Mouse (Mus musculus) ES-Bruce4 (cell line): ENCODE results near the gene Rere. TPM values are rescaled to one million over a fixed set of nuclear protein-coding genes. Genes with fewer than 3 reads are reported as not detected.
A peak's percentile ranks its signal among the peaks of the same experiment; 100 is the strongest.

ENCODE experiments used
- H3K27ac ChIP-seq: 2 replicates; pipeline ENCODE4 v1.5.1; 2012; ENCODE audit warnings: low read length, inconsistent platforms; ENCODE audit not compliant: insufficient read depth
- H3K27me3 ChIP-seq: 2 replicates; pipeline ENCODE4 v1.6.1; 2012; ENCODE audit warnings: mild to moderate bottlenecking, low read length, inconsistent platforms; ENCODE audit not compliant: control insufficient read depth, poor library complexity, insufficient read depth, severe bottlenecking
- H3K36me3 ChIP-seq: 2 replicates; pipeline ENCODE4 v1.6.1; 2012; ENCODE audit warnings: inconsistent platforms, mild to moderate bottlenecking, low read length, moderate library complexity; ENCODE audit not compliant: control insufficient read depth, poor library complexity, insufficient read depth, severe bottlenecking
- H3K4me1 ChIP-seq: one replicate; pipeline ENCODE4 v1.8.1; 2011; ENCODE audit warnings: low read length; ENCODE audit not compliant: control insufficient read depth, insufficient read depth
- H3K4me3 ChIP-seq: 2 replicates; pipeline ENCODE4 v1.5.1; 2011; ENCODE audit warnings: low read depth, mild to moderate bottlenecking, low read length
- H3K9ac ChIP-seq: 2 replicates; pipeline ENCODE4 v1.6.1; 2012; ENCODE audit warnings: low read depth, mild to moderate bottlenecking, inconsistent platforms; ENCODE audit not compliant: poor library complexity, severe bottlenecking
- H3K9me3 ChIP-seq: replicated peaks from 2 replicates; pipeline ENCODE4 v1.6.1; 2012; ENCODE audit warnings: mild to moderate bottlenecking, low read length, inconsistent platforms; ENCODE audit not compliant: control insufficient read depth, poor library complexity, insufficient read depth, severe bottlenecking
- CTCF ChIP-seq: IDR thresholded peaks from one replicate; pipeline ENCODE4 v1.8.1; 2011; ENCODE audit warnings: low read depth, low read length
- EP300 ChIP-seq: IDR thresholded peaks from 2 replicates; pipeline ENCODE4 v1.6.1; 2011; ENCODE audit warnings: low read depth, low read length; ENCODE audit not compliant: insufficient read depth
- POLR2A ChIP-seq: IDR thresholded peaks from one replicate; pipeline ENCODE4 v1.8.1; 2011; ENCODE audit warnings: low read length; ENCODE audit not compliant: insufficient read depth
- polyA plus RNA-seq: library from polyadenylated mRNA; stranded (reverse); fragments of >200 nt; gene quantifications from 2 replicates; pipeline ENCODE4 v1.2.4, GENCODE M21; 2011; ENCODE audit warnings: low read depth; ENCODE audit not compliant: missing spikeins, insufficient read depth, insufficient read length

Gene Rere
- polyA plus RNA-seq, 1 experiment = 77.3 TPM

DNA sequence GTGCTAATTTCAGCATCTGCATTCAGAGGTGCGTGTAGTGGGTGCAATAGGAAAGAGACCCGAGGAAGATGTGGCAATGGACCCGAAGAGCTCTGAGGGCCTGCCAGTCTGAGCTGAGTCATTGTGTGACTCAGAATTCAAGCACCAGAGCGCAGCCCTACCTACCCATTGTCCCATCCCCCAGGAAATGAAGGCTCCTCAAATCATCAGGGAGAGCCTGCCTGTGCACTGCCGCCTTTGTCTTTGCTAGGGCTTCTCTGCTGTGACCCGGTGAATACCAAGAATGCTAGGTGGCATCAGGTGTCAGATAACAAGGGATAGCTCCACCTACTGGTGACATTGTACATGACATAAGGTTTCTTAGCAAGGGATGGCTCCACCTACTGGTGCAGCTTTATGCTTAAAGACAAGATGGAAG is 41.5 kb upstream of the Rere start:
- peak overlapping the region; percentile 81 for H3K9ac ChIP-seq
- H3K36me3 ChIP-seq = peaks cover 60% of the 10 kb centered on the region
- peak overlapping the region; percentile 96 for H3K4me3 ChIP-seq
- H3K27me3 ChIP-seq = no peaks in the 10 kb centered on the region
- no peaks in the 10 kb centered on the region for H3K9me3 ChIP-seq
- peak; percentile 86 for TF ChIP-seq EP300
- TF ChIP-seq CTCF = peak; percentile 39
- peak; percentile 84 for TF ChIP-seq POLR2A
- peak overlapping the region; percentile 77 for H3K27ac ChIP-seq
- H3K4me1 ChIP-seq = peaks cover 6% of the 10 kb centered on the region

DNA sequence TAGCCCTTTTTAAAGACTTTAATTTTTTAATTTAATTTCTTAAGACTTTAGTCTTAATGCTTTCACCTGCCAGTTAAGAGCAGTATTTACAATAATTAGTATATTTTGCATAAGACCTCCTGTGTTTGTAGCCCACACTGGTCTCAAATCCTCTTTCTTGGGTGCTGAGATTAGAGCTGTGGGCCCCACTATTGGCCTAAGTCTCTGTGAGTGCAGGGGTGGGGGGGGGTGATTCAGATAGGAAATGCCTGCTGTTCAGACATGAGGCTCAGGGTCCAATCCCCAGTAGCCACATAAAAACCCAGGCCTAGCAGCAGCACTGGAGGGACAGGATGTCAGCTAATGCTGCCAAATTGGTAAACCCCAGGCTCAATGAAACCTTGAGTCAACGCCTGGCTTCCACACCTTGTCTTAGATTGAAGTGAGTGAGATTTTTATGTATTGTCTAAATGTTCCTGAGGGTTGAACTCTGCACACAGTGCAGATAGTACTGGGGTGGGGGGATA is 41.0 kb upstream of the Rere start:
- peak overlapping the region; percentile 37 for H3K9ac ChIP-seq
- no peak for TF ChIP-seq EP300
- no peak for TF ChIP-seq POLR2A
- TF ChIP-seq CTCF = no peak
- peaks cover 63% of the 10 kb centered on the region for H3K36me3 ChIP-seq

DNA sequence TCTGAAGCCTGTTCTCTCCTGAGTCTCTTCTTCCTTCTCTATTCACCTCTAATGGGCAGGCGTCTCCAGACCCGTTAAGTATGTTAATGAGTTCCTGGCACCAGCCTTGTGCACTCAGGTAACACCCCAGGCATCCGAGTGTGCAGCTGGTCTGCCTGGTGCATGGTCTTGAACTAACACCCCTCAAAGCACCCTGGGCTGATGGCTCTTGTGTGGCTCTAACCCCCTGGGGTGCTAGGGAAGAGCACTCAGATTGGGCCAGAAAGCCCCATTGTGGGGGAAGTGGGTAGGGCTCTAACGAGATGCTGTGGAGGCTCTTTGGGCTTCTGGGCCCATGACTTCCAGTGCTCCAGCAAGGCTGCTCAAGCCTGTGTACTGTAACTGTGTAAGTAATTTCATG is 39.7 kb upstream of the Rere start:
- Histone ChIP-seq H3K36me3 (peaks cover 76% of the 10 kb centered on the region), H3K27ac (no peak overlapping the region), H3K4me3 (peak overlapping the region; percentile 41), H3K27me3 (no peaks in the 10 kb centered on the region), H3K4me1 (peaks cover 6% of the 10 kb centered on the region), H3K9ac (no peak overlapping the region), H3K9me3 (no peaks in the 10 kb centered on the region)
- TF ChIP-seq CTCF (no peak), POLR2A (no peak), EP300 (no peak)

More for the DNA sequence above, 41.0 kb upstream of the Rere start:
- H3K27ac ChIP-seq = peak overlapping the region; percentile 15; the same call in 1 of the 2 replicates
- peaks cover 6% of the 10 kb centered on the region for H3K4me1 ChIP-seq
- H3K27me3 ChIP-seq = no peaks in the 10 kb centered on the region
- H3K9me3 ChIP-seq = no peaks in the 10 kb centered on the region
- peak overlapping the region; percentile 68 for H3K4me3 ChIP-seq

DNA sequence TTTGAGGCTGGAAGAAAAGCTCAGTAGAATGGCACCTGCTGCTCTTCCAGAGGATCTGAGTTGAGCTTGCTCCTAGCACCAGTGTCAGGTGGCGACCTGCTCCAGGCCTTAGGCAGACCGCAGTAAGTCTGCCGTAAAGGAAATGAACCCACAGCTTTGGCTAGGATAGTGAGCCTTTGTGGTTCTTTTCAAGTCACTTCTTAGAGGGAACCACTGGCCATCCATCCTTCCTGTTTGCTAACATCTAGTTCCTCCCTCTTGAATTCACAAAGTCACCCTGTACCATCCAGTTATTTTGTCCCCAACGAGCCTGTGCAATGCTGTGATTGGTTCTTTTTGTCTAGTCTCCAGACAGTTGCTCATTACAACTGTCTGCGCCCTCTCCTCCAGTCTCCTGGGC is 38.7 kb upstream of the Rere start:
- no peak overlapping the region for H3K4me3 ChIP-seq
- no peak overlapping the region for H3K9ac ChIP-seq
- no peaks in the 10 kb centered on the region for H3K27me3 ChIP-seq
- H3K9me3 ChIP-seq = no peaks in the 10 kb centered on the region
- H3K4me1 ChIP-seq = peaks cover 6% of the 10 kb centered on the region
- H3K36me3 ChIP-seq = peaks cover 86% of the 10 kb centered on the region
- no peak for TF ChIP-seq EP300
- no peak for TF ChIP-seq CTCF
- TF ChIP-seq POLR2A = no peak
- H3K27ac ChIP-seq = no peak overlapping the region

DNA sequence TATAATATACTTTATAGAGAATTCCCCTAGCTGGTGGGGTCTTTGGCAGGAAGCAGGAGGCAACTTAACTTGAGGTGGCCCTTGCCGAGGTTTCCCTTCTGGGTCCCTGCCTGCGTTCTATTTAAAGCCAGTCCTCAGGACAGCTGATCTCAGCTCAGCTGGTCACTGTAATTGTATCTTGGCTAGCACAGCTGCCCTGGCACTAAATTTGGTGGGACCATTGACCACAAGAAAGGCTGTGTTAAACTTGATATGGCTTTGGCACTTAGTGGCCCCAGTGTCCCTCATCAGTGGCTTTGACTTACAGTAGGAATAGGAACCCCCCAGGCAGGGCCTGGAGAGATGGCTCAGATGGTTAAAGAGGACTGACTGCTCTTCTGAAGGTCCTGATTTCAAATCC is 35.6 kb upstream of the Rere start:
- 0 out of 2 replicates have a peak overlapping the region, but pooled peaks have one; percentile 14 for H3K27ac ChIP-seq
- H3K4me3 ChIP-seq = no peak overlapping the region
- no peak for TF ChIP-seq CTCF
- TF ChIP-seq POLR2A = no peak
- TF ChIP-seq EP300 = no peak
- H3K9me3 ChIP-seq = no peaks in the 10 kb centered on the region
- H3K9ac ChIP-seq = no peak overlapping the region
- no peaks in the 10 kb centered on the region for H3K27me3 ChIP-seq
- H3K36me3 ChIP-seq = peaks cover 86% of the 10 kb centered on the region
- H3K4me1 ChIP-seq = peaks cover 6% of the 10 kb centered on the region

DNA sequence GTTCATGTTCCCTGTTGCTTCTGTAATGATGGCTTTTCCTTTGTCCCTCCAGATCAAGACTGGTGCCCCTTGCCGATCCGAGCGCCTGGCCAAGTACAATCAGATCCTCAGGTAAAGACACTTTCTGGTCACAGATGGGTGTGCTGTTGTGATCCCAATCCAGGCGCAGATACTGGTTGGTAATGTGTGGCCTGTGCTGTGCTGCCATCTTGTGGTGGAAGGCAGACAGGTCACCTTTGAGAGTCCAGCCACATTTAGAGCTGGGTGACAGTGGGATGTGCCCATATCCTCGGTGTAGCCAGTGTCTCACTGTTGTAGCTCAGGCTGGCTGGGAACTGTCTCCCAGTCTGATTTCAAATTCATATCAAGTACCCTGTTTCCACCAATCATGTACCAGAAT is 33.4 kb upstream of the Rere start:
- no peaks in the 10 kb centered on the region for H3K4me1 ChIP-seq
- no peaks in the 10 kb centered on the region for H3K9me3 ChIP-seq
- TF ChIP-seq EP300 (no peak), CTCF (peak; percentile 95)
- H3K9ac ChIP-seq = no peak overlapping the region
- H3K27ac ChIP-seq = no peak overlapping the region
- H3K27me3 ChIP-seq = no peaks in the 10 kb centered on the region
- no peak overlapping the region for H3K4me3 ChIP-seq
- H3K36me3 ChIP-seq = peaks cover 64% of the 10 kb centered on the region
